Mouse (Mus musculus) liver, embryonic 12.5 days (tissue): ENCODE measurements around the gene Itpr3. TPM values are rescaled to one million over a fixed set of nuclear protein-coding genes. Genes with fewer than 3 reads are reported as not detected.

Experiments
- ATAC-seq: fragments of 200-750 bp; cut with Nextera tagmentation; 2 replicates; pipeline ENCODE4 v1.8.0; 2017; ENCODE audit warnings: moderate number of reproducible peaks, mild to moderate bottlenecking, moderate library complexity
- H3K27ac ChIP-seq: fragments of 300-500 bp; sonication (generic); 2 replicates; pipeline ENCODE4 v1.5.1; 2016; ENCODE audit warnings: mild to moderate bottlenecking
- H3K27me3 ChIP-seq: fragments of 300-500 bp; sonication (generic); replicated peaks from 2 replicates; pipeline ENCODE4 v1.6.1; 2016; ENCODE audit warnings: mild to moderate bottlenecking, moderate library complexity
- H3K36me3 ChIP-seq: fragments of 300-500 bp; sonication (generic); 2 replicates; pipeline ENCODE4 v1.6.1; 2016; ENCODE audit warnings: mild to moderate bottlenecking, moderate library complexity
- H3K4me1 ChIP-seq: fragments of 300-500 bp; sonication (generic); 2 replicates; pipeline ENCODE4 v1.6.1; 2016
- H3K4me2 ChIP-seq: fragments of 300-500 bp; sonication (generic); 2 replicates; pipeline ENCODE4 v1.6.1; 2016; ENCODE audit warnings: mild to moderate bottlenecking, moderate library complexity
- H3K4me3 ChIP-seq: fragments of 300-500 bp; sonication (generic); 2 replicates; pipeline ENCODE4 v1.5.1; 2016; ENCODE audit warnings: mild to moderate bottlenecking, moderate library complexity
- H3K9ac ChIP-seq: fragments of 300-500 bp; sonication (generic); 2 replicates; pipeline ENCODE4 v1.6.1; 2016; ENCODE audit warnings: mild to moderate bottlenecking, moderate library complexity
- H3K9me3 ChIP-seq: fragments of 300-500 bp; sonication (generic); replicated peaks from 2 replicates; pipeline ENCODE4 v1.6.1; 2016; ENCODE audit warnings: mild to moderate bottlenecking, moderate library complexity
- WGBS: fragments of 180-500 bp; shearing (Covaris S2); methylation state at CpG from one replicate; pipeline ENCODE4 v1.1.7; 2016; ENCODE audit not compliant: insufficient replicate concordance; 5-methylcytosine and 5-hydroxymethylcytosine counted together
- polyA plus RNA-seq: library from polyadenylated mRNA; unstranded; fragments of >200 nt; fragmentation: Nextera tagmentation; extraction: Ambion mirVana; gene quantifications from 2 replicates; pipeline ENCODE4 v1.2.1, GENCODE M21; 2016

Itpr3 gene
- polyA plus RNA-seq, 1 experiment from 2014 or later: 1.2 TPM

DNA sequence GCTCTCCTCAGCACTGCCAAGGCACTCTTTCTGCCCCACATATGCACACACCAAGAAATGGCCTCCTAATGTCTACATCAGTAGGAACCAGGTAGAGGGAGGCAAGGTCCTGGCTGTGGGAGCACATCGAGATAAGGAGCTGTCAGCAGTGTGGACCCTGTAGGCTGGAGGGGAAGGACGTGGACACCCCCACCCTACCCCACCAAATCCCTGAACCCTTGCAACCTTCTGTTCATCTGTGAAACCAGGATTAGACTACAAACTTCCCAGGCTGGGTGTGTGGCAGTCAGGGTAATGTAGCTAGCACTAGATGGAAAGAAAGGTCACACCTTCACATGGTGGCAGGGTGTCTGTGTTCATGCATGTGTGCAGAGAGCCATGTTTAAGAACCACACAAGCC, 66.0 kb downstream of the Itpr3 start:
- Histone ChIP-seq H3K9ac (no peak overlapping the region), H3K4me3 (no peak overlapping the region), H3K36me3 (peaks cover 57% of the 10 kb centered on the region), H3K4me1 (peaks cover 54% of the 10 kb centered on the region), H3K9me3 (no peaks in the 10 kb centered on the region), H3K4me2 (no peak overlapping the region), H3K27ac (no peak overlapping the region), H3K27me3 (no peaks in the 10 kb centered on the region)
- 58% methylated on average over 2 of the region's 2 CpGs for WGBS
- no peak for ATAC-seq

DNA sequence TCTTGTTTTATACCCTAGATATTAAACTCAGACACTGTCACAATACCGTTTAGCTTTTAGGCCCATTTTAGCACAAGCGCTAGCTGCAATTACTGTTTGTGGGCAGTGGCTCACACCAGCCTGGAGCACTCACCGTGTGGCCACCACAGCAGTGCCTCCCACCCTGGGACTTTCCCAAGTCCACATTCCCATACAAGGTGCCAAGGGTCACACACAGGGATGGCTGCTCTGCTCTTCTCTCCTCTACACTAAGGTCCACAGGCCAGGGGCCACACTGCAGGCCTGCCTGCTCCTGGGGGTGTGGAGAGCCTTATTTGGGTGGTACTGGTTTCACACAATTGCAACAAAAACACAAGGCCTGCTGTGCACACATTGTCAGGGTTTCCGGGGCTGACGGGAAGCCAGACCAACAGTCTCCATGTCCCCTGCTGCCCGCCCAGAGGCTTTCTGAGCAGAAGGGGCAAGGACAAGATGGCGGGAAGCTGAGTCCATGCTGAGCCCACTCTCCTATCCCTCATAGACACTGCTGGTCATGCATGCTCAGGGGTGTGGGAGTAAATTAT, 66.8 kb downstream of the Itpr3 start:
- no peaks in the 10 kb centered on the region for H3K9me3 ChIP-seq
- H3K4me2 ChIP-seq: no peak overlapping the region
- no peaks in the 10 kb centered on the region for H3K27me3 ChIP-seq
- H3K36me3 ChIP-seq: peaks cover 63% of the 10 kb centered on the region
- H3K4me1 ChIP-seq: peaks cover 54% of the 10 kb centered on the region
- no peak overlapping the region for H3K4me3 ChIP-seq
- peak; percentile 48 for ATAC-seq
- peak overlapping the region; percentile 13 for H3K27ac ChIP-seq
- H3K9ac ChIP-seq: no peak overlapping the region
- 81% methylated on average over 7 of the region's 7 CpGs for WGBS

DNA sequence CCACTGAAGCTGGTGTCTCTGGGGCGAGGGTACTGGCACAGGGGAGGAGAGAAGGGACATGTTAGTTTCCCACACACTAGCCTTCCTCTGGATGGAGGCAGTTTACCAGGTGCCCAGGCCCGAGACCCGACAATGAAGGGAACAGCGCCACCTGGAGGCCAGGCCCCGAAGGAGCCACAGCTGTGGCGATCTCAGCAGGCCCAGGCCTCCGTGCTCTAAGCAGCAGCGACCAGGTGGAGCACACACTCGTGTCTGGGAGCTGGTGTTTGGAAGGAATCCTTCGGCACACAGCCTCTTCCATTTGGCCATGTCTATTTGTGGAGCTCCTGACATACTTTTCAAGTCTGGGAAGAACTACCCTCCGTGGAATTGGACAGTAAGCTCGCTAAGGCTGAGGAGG, 68.1 kb downstream of the Itpr3 start:
- Histone ChIP-seq H3K4me2 (no peak overlapping the region), H3K4me3 (no peak overlapping the region), H3K36me3 (peaks cover 74% of the 10 kb centered on the region), H3K9ac (no peak overlapping the region), H3K9me3 (no peaks in the 10 kb centered on the region), H3K27me3 (no peaks in the 10 kb centered on the region), H3K4me1 (peaks cover 57% of the 10 kb centered on the region), H3K27ac (0 out of 2 replicates have a peak overlapping the region, but pooled peaks have one; percentile 26)
- ATAC-seq: no peak
- WGBS: 35% methylated on average over 12 of the region's 12 CpGs

DNA sequence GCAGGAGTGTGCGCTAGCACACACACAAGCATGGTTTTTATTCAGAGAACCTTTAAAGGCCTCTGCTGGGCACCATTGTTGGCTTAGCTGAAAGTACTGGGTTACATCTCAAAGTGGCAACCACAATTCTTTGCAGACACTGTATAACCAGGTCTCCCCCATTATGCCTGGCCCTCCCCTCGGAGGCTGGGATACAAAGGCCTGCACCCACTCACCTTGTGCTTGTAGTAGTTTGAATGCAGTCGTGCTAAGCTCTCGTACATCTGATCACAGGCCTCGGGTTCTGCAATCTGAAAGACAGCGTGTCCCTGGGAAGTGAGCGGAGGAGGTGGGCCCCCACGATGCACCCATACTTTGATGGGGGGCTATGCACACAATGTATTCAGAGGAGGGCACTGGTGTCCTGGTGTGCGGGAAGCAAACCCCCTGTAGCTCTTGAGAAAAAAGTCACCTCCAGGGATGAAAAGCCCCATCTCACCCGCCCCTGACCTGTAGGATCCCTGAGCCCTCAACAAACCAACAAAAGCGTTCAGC, 68.6 kb downstream of the Itpr3 start:
- H3K27me3 ChIP-seq: no peaks in the 10 kb centered on the region
- no peak overlapping the region for H3K4me3 ChIP-seq
- peaks cover 75% of the 10 kb centered on the region for H3K36me3 ChIP-seq
- H3K4me2 ChIP-seq: no peak overlapping the region
- no peak overlapping the region for H3K9ac ChIP-seq
- peaks cover 58% of the 10 kb centered on the region for H3K4me1 ChIP-seq
- H3K27ac ChIP-seq: no peak overlapping the region
- 81% methylated on average over 11 of the region's 11 CpGs for WGBS
- no peaks in the 10 kb centered on the region for H3K9me3 ChIP-seq
- no peak for ATAC-seq

DNA sequence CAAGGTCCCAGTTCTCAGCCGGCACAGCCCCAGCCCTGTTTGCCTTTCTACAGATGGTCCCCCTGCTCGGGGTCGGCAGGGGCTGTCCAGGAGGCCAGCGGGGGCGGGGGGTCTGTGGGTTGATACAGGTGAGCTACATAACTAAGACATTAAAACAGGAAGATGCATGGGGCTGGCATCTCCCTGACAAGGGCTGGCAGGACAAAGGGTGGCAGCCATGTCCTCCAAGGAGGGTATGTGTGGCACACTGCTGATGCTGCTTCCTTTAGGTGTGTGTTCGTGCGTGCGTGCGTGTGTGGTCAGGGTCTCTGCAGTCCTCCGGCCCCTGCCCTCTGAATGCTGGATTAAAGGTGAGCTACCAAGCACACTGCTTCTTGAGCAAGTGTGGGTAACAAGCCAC, 69.9 kb downstream of the Itpr3 start:
- no peaks in the 10 kb centered on the region for H3K27me3 ChIP-seq
- no peak overlapping the region for H3K9ac ChIP-seq
- H3K27ac ChIP-seq: no peak overlapping the region
- peaks cover 62% of the 10 kb centered on the region for H3K4me1 ChIP-seq
- no peak overlapping the region for H3K4me3 ChIP-seq
- no peak for ATAC-seq
- WGBS: 73% methylated on average over 10 of the region's 10 CpGs
- no peak overlapping the region for H3K4me2 ChIP-seq
- H3K36me3 ChIP-seq: peaks cover 72% of the 10 kb centered on the region
- no peaks in the 10 kb centered on the region for H3K9me3 ChIP-seq

DNA sequence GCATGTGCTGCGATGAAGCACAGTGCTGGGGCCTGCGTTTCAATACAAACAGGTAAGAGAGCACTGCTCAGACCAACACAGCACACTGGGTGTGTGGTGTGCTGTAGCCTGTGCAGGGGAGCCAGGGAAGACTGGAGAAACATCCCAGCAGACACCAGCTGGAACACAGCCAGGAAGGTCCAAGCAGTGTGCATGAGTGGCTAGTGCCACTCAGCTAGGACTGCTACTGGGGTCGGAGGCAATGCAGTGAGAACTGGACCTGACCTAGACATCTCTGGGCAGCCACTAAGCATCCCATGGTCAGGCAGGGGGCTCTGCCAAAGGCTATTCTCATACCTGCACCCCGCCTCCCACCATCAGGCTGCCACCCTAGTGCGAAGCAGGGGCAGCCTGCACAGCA, 71.1 kb downstream of the Itpr3 start:
- ATAC-seq: no peak
- peaks cover 64% of the 10 kb centered on the region for H3K4me1 ChIP-seq
- H3K27me3 ChIP-seq: no peaks in the 10 kb centered on the region
- H3K9ac ChIP-seq: no peak overlapping the region
- no peak overlapping the region for H3K4me3 ChIP-seq
- no peak overlapping the region for H3K27ac ChIP-seq
- 83% methylated on average over 5 of the region's 5 CpGs for WGBS
- H3K4me2 ChIP-seq: no peak overlapping the region
- peaks cover 60% of the 10 kb centered on the region for H3K36me3 ChIP-seq
- no peaks in the 10 kb centered on the region for H3K9me3 ChIP-seq

DNA sequence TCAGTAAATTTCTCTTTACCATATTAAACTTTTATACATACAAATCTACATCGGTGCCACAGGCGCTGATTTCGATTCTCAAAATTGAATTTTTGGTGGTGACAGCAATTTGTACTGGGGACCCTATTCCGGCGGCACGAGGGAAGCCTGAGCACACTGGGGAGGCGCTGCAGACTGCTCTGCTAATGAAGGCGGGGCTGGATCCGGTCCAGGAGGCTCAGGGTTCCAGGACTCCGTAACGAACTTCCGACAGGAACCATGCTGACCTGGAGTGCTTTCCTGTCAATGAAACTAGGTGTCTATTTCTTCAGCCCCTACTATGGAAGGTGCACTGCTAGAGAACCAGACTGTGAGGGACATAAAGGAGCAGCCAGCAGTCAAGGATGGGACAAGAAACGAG, 72.2 kb downstream of the Itpr3 start:
- no peak for ATAC-seq
- Histone ChIP-seq H3K9me3 (no peaks in the 10 kb centered on the region), H3K36me3 (peaks cover 49% of the 10 kb centered on the region), H3K27me3 (no peaks in the 10 kb centered on the region), H3K4me1 (peaks cover 61% of the 10 kb centered on the region), H3K9ac (no peak overlapping the region), H3K4me2 (no peak overlapping the region), H3K4me3 (no peak overlapping the region), H3K27ac (no peak overlapping the region)
- 86% methylated on average over 13 of the region's 13 CpGs for WGBS

DNA sequence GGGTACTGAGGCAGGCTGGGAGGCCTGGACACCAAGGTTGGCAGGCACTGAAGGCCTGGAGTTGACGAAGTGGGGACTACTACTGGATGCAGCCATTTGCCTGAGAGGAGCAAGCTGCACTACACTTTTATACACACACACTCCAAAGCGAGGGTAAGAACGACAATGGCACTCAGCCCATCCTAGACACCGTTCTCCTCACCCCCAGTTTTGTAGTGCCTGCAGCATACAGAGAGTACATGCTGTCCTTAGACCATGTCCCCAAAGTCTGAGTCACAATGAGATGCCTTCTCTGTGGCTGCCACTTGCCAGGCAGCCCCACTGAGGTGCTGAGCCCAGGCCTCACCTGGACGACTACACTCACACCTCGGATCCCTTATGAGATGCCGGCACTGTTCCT, 72.7 kb downstream of the Itpr3 start:
- Histone ChIP-seq H3K4me2 (peak overlapping the region; percentile 19; the same call in 1 of the 2 replicates), H3K36me3 (peaks cover 44% of the 10 kb centered on the region), H3K9me3 (no peaks in the 10 kb centered on the region), H3K4me3 (no peak overlapping the region), H3K27ac (no peak overlapping the region), H3K27me3 (no peaks in the 10 kb centered on the region), H3K9ac (no peak overlapping the region), H3K4me1 (peaks cover 61% of the 10 kb centered on the region)
- ATAC-seq: no peak
- 83% methylated on average over 7 of the region's 7 CpGs for WGBS

DNA sequence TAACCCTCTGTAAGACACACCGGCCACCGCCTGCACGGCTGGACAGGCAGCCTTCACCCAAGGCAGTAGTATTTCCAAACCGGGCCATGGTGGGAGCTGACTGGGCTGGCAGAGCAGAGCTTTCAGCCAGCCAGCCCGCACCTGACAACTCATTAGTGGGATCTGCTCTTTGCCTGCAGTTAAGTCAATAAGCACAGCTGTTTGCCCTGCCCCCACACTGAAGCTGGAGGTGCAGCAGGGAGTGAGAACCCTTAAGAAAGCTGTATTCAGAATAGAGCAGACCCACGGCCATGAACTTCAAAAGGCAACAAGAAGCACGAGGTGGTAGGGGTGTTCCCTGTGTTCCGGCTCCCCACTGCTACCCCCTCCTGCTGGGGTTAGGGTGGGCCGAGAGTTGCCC, 73.1 kb downstream of the Itpr3 start:
- Histone ChIP-seq H3K4me3 (no peak overlapping the region), H3K9me3 (no peaks in the 10 kb centered on the region), H3K4me2 (peak overlapping the region; percentile 19; the same call in 1 of the 2 replicates), H3K27ac (no peak overlapping the region; the same call in 1 of the 2 replicates), H3K4me1 (peaks cover 61% of the 10 kb centered on the region), H3K9ac (no peak overlapping the region), H3K36me3 (peaks cover 40% of the 10 kb centered on the region), H3K27me3 (no peaks in the 10 kb centered on the region)
- ATAC-seq: no peak
- WGBS: 68% methylated on average over 9 of the region's 9 CpGs

DNA sequence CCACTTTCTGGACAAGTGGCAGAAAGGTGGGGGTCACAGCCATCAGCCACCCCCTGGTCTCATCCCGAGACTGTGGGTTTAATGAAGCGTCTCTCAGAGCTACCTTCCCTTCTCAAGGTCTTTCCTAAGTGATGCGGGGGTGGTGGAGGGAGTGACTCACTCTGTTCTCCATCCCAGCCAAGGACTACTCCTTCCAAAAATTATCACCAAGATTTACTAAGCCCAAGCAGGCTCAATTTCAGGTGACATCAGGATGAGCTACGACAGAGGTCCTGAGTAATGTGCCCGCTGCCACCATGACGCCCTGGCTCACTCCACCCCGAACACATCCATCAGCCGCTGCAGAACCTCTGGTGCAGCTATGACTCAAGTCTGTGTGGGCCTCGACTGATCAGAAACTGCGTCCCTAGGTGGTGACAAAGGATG, 74.1 kb downstream of the Itpr3 start:
- no peak overlapping the region for H3K27ac ChIP-seq
- H3K27me3 ChIP-seq: no peaks in the 10 kb centered on the region
- 82% methylated on average over 10 of the region's 10 CpGs for WGBS
- no peak overlapping the region for H3K4me3 ChIP-seq
- no peak for ATAC-seq
- H3K9ac ChIP-seq: no peak overlapping the region
- H3K4me1 ChIP-seq: peaks cover 64% of the 10 kb centered on the region
- H3K36me3 ChIP-seq: peaks cover 30% of the 10 kb centered on the region
- no peak overlapping the region for H3K4me2 ChIP-seq
- H3K9me3 ChIP-seq: no peaks in the 10 kb centered on the region

DNA sequence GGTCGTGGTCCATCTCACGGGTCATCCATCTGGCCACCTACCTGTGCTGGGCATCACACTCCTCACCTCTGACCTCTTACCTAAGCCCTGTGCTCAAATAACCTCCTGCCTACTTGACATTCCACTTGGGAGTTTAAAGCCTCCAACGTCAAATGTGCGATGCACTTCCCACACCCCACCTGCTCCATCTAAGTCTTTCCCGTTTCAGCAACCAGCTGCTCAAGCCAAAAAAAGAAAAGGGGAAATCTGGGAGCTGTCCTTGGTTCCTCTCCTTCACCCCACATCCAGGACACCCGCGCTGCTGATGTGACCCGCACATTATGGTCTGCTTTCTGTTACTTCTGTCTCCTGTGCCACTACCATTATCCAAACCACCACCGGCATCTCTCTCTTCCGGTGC, 75.1 kb downstream of the Itpr3 start:
- Histone ChIP-seq H3K4me1 (peaks cover 62% of the 10 kb centered on the region), H3K27ac (no peak overlapping the region), H3K4me2 (no peak overlapping the region)

DNA sequence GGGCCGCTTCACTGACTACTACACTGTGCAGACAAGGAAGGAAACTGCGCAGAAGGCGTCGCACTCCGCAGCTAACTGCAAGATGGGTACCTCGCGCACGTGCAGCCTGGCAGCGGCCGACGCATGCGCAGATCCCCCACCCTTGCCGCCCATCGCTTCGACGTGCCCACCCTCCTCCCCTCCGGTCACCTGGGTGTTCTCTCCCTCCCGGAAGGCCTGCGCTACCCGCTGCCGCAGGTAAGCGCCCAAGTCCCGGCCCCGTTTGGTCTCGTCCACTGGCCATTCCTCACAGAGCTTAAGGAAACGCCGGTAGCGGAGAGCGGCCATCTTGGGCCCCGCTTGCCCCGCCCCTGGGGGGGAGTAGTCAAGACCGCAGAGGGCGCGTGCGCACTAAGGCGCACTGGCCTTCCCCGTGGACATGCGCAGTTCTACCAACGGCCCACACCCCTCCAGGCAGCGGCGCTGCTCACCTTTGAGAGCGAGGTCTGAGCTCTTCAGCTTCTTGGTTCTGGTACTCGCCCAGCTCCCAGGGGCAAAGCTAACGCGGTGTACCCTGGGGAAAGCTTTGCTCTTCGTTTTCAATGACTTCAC, 76.5 kb downstream of the Itpr3 start, which contains the start of gene Uqcc2:
Uqcc2 (minus strand) TSS at position 366 of the 591 bp plus-strand sequence.
- Histone ChIP-seq H3K27me3 (no peaks in the 10 kb centered on the region), H3K4me2 (peak within 1 kb of the TSS; percentile 68), H3K36me3 (peaks cover 19% of the 10 kb centered on the region), H3K4me3 (peak within 1 kb of the TSS; percentile 73), H3K9me3 (no peaks in the 10 kb centered on the region), H3K4me1 (peaks cover 59% of the 10 kb centered on the region), H3K27ac (peak within 1 kb of the TSS; percentile 76), H3K9ac (peak within 1 kb of the TSS; percentile 73)
- ATAC-seq: peak; percentile 94
- WGBS: 1% methylated on average over 46 of the region's 46 CpGs

More for the DNA sequence above, 75.1 kb downstream of the Itpr3 start:
- H3K27me3 ChIP-seq: no peaks in the 10 kb centered on the region
- H3K9me3 ChIP-seq: no peaks in the 10 kb centered on the region
- H3K9ac ChIP-seq: no peak overlapping the region
- no peak overlapping the region for H3K4me3 ChIP-seq
- peaks cover 29% of the 10 kb centered on the region for H3K36me3 ChIP-seq
- 84% methylated on average over 10 of the region's 10 CpGs for WGBS
- ATAC-seq: no peak
